Mouse (Mus musculus): ENCODE results near the gene A530084C06Rik. TPM values are rescaled to one million over a fixed set of nuclear protein-coding genes. Genes with fewer than 3 reads are reported as not detected.

The A530084C06Rik gene
- not detected in 2 replicates for polyA plus RNA-seq (2014; fragmentation: Nextera tagmentation; extraction: Ambion mirVana)

DNA sequence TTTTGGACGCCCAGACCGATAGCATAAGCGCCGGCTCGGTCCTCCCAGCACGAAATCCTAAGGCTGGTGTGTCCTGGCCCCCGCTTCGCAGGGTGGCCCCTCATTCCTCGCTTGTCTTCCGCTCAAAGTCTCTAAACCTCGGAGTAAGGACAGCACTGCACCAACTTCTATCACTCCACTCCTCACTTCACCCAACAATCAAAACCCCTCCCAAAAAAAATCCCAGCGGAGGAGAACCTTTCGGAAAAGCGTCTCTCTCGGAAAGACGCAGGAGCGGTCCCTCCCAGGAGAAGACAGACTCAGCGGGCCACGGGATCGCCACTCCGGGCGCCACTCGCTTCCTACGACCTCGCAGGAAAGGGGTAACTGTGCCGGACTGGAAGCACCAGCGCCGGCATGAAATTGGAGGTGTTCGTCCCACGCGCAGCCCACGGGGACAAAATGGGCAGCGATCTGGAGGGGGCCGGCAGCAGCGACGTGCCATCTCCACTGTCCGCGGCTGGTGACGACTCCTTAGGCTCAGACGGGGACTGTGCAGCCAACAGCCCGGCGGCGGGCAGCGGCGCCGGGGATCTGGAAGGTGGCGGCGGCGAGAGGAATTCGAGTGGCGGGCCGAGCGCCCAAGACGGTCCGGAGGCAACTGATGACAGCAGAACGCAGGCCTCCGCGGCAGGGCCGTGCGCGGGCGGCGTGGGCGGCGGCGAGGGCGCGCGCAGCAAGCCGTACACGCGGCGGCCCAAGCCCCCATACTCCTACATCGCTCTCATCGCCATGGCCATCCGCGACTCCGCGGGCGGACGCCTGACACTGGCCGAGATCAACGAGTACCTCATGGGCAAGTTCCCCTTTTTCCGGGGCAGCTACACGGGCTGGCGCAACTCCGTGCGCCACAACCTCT is at the start of gene A530084C06Rik:
TSS of gene A530084C06Rik (minus strand) at position 813 of the 898 bp plus-strand sequence.
- ATAC-seq (ENCODE audit: low FRiP score, low TSS enrichment), result peak; percentile 55
- no peaks in the 10 kb centered on the region for H3K36me3 ChIP-seq (ENCODE audit: control insufficient read depth, insufficient read depth, low read length)
- peak within 1 kb of the TSS; percentile 99 for H3K4me2 ChIP-seq (replicated peaks; ENCODE audit: low read depth, low read length)
- H3K4me1 ChIP-seq (ENCODE audit: control insufficient read depth, insufficient read depth, low read length), result peaks cover 18% of the 10 kb centered on the region; the same call in 1 of the 2 replicates
- H3K9ac ChIP-seq (ENCODE audit: low read depth, low read length), result peak within 1 kb of the TSS; percentile 50
- H3K9me3 ChIP-seq (ENCODE audit: control insufficient read depth, low read length), result no peaks in the 10 kb centered on the region
- peaks cover 97% of the 10 kb centered on the region for H3K27me3 ChIP-seq (ENCODE audit: control insufficient read depth, insufficient read depth, low read length)
- under 1% methylated on average over 87 of the region's 88 CpGs for WGBS
- H3K4me3 ChIP-seq (ENCODE audit: low read length), result peak within 1 kb of the TSS; percentile 62
- no peak within 1 kb of the TSS for H3K27ac ChIP-seq (ENCODE audit: low read depth, low read length)

DNA sequence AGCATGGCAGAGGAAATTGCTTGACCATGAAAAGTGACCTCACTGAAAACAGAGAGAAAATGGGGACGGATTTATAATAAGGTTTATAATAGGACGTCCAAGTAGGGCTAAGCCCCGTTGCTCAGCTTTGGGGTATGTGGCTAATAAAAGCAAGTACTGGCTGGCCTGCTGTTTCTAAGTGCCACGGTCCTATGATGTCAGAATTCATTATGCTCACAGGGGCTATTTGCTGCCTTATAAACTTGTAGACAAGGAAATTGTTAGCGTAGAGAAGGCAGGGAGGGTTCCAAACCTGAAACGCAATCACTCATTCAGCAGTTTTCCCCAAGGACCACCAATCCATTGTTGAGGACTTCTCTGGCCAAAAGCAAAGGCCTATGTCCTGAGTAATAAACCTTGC is 44.8 kb upstream of the A530084C06Rik start:
- no peak overlapping the region for H3K4me2 ChIP-seq (replicated peaks; ENCODE audit: low read depth, low read length)
- H3K9me3 ChIP-seq (ENCODE audit: control insufficient read depth, low read length), result no peaks in the 10 kb centered on the region
- no peaks in the 10 kb centered on the region for H3K4me1 ChIP-seq (ENCODE audit: control insufficient read depth, insufficient read depth, low read length)
- H3K36me3 ChIP-seq (ENCODE audit: control insufficient read depth, insufficient read depth, low read length), result no peaks in the 10 kb centered on the region
- H3K27ac ChIP-seq (ENCODE audit: low read depth, low read length), result no peak overlapping the region
- no peak overlapping the region for H3K9ac ChIP-seq (ENCODE audit: low read depth, low read length)
- no peak overlapping the region for H3K4me3 ChIP-seq (ENCODE audit: low read length)
- 75% methylated on average over 6 of the region's 6 CpGs for WGBS
- ATAC-seq (ENCODE audit: low FRiP score, low TSS enrichment), result no peak
- 0 out of 2 replicates have a peak, but pooled peaks cover 3% of the 10 kb centered on the region for H3K27me3 ChIP-seq (ENCODE audit: control insufficient read depth, insufficient read depth, low read length)

DNA sequence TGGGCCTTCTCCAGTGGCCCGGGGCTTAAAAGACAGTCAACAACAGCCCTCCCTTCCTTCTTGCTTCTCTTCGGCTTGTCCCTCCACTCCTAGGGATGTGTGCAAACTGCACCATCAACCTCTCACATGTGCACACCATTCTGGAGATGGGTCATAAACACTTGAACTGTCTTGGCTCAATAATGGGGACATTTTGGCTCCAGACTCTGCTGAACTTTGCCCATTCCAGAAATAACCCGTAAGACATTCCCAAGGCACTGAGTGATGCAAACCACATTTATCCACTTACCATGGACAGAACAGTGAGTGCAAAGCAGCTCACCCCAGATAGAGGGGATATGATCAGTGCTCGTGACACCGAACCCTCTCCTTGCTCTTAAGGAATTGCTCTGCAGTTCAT is 40.4 kb upstream of the A530084C06Rik start:
- Histone ChIP-seq H3K27ac (ENCODE audit: low read depth, low read length) (no peak overlapping the region), H3K4me1 (ENCODE audit: control insufficient read depth, insufficient read depth, low read length) (no peaks in the 10 kb centered on the region), H3K4me2 (replicated peaks; ENCODE audit: low read depth, low read length) (no peak overlapping the region), H3K9me3 (ENCODE audit: control insufficient read depth, low read length) (no peaks in the 10 kb centered on the region), H3K27me3 (ENCODE audit: control insufficient read depth, insufficient read depth, low read length) (no peaks in the 10 kb centered on the region), H3K9ac (ENCODE audit: low read depth, low read length) (no peak overlapping the region), H3K36me3 (ENCODE audit: control insufficient read depth, insufficient read depth, low read length) (no peaks in the 10 kb centered on the region), H3K4me3 (ENCODE audit: low read length) (no peak overlapping the region)
- WGBS, result 84% methylated on average over 5 of the region's 5 CpGs
- no peak for ATAC-seq (ENCODE audit: low FRiP score, low TSS enrichment)

DNA sequence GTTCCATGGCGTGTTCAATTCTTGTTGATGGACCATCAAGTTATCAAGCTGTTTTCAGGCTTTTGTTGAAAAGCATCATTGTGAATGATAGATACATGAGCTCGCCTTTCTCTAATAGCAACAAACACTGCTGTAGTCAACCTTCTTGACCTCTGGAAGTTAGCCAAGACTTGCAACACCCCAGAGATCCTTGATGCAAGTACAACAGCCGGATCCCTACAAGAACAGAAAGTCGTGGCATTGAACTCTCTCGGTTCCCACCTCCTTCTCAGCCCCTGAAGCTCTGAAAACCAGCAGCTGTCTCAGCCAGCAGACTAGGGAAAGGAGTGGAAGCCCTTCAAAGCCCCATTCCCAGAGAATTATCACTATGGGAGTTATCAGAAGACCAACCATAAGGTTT is 28.2 kb upstream of the A530084C06Rik start:
- Histone ChIP-seq H3K4me2 (replicated peaks; ENCODE audit: low read depth, low read length) (no peak overlapping the region), H3K4me3 (ENCODE audit: low read length) (no peak overlapping the region), H3K4me1 (ENCODE audit: control insufficient read depth, insufficient read depth, low read length) (no peaks in the 10 kb centered on the region), H3K9me3 (ENCODE audit: control insufficient read depth, low read length) (no peaks in the 10 kb centered on the region), H3K27me3 (ENCODE audit: control insufficient read depth, insufficient read depth, low read length) (no peaks in the 10 kb centered on the region), H3K27ac (ENCODE audit: low read depth, low read length) (no peak overlapping the region), H3K36me3 (ENCODE audit: control insufficient read depth, insufficient read depth, low read length) (no peaks in the 10 kb centered on the region), H3K9ac (ENCODE audit: low read depth, low read length) (no peak overlapping the region)
- ATAC-seq (ENCODE audit: low FRiP score, low TSS enrichment), result no peak
- 60% methylated on average over 5 of the region's 5 CpGs for WGBS

DNA sequence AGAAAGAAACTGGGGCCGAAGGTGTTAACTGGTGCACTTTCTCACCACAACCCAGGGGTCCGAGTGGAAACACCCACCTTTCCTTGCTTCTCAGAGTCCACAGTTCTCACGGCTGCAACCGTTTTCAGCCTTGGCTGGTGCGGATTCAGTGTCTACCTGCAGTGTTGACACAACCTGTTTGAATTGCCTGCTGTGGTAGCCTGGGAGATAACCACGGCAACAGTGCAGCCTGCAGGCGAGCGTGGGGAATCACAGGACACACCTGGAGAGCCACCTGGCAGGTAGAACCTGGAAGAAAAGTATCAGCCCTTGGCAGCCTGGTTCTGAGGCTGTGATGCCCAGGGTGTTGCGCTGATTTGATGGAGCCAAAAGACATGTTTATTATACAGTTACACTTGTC is 20.7 kb upstream of the A530084C06Rik start:
- no peaks in the 10 kb centered on the region for H3K9me3 ChIP-seq (ENCODE audit: control insufficient read depth, low read length)
- H3K4me3 ChIP-seq (ENCODE audit: low read length), result no peak overlapping the region
- no peaks in the 10 kb centered on the region; the same call in 1 of the 2 replicates for H3K27me3 ChIP-seq (ENCODE audit: control insufficient read depth, insufficient read depth, low read length)
- H3K4me1 ChIP-seq (ENCODE audit: control insufficient read depth, insufficient read depth, low read length), result no peaks in the 10 kb centered on the region
- no peak; the same call in 1 of the 2 replicates for ATAC-seq (ENCODE audit: low FRiP score, low TSS enrichment)
- no peaks in the 10 kb centered on the region for H3K36me3 ChIP-seq (ENCODE audit: control insufficient read depth, insufficient read depth, low read length)
- no peak overlapping the region for H3K27ac ChIP-seq (ENCODE audit: low read depth, low read length)
- WGBS, result 65% methylated on average over 9 of the region's 9 CpGs
- H3K4me2 ChIP-seq (replicated peaks; ENCODE audit: low read depth, low read length), result no peak overlapping the region
- H3K9ac ChIP-seq (ENCODE audit: low read depth, low read length), result no peak overlapping the region

DNA sequence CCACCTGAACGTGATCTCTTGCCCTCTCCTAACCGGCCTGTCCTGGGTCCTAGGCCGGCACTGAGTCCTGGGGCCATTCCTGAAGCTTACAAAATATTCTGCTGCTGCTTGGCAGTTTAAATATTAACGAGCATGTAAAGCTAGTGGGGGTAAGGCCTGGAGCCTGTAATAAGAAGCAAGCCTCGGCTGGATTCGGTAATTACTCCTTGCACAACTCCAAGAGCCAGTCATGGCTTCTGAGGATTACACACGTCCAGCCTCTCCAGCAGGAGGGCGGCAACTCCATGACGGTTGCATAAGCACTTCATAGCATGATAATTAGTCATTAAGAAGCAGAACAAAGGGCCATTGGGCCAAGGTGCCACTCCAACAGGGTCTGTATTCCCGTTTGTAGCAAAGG is 19.3 kb upstream of the A530084C06Rik start:
- no peaks in the 10 kb centered on the region for H3K9me3 ChIP-seq (ENCODE audit: control insufficient read depth, low read length)
- no peaks in the 10 kb centered on the region for H3K4me1 ChIP-seq (ENCODE audit: control insufficient read depth, insufficient read depth, low read length)
- peak; percentile 46; the same call in 1 of the 2 replicates for ATAC-seq (ENCODE audit: low FRiP score, low TSS enrichment)
- H3K27me3 ChIP-seq (ENCODE audit: control insufficient read depth, insufficient read depth, low read length), result no peaks in the 10 kb centered on the region; the same call in 1 of the 2 replicates
- H3K36me3 ChIP-seq (ENCODE audit: control insufficient read depth, insufficient read depth, low read length), result no peaks in the 10 kb centered on the region
- H3K4me3 ChIP-seq (ENCODE audit: low read length), result no peak overlapping the region
- no peak overlapping the region for H3K4me2 ChIP-seq (replicated peaks; ENCODE audit: low read depth, low read length)
- 52% methylated on average over 10 of the region's 10 CpGs for WGBS
- no peak overlapping the region for H3K9ac ChIP-seq (ENCODE audit: low read depth, low read length)
- H3K27ac ChIP-seq (ENCODE audit: low read depth, low read length), result no peak overlapping the region

DNA sequence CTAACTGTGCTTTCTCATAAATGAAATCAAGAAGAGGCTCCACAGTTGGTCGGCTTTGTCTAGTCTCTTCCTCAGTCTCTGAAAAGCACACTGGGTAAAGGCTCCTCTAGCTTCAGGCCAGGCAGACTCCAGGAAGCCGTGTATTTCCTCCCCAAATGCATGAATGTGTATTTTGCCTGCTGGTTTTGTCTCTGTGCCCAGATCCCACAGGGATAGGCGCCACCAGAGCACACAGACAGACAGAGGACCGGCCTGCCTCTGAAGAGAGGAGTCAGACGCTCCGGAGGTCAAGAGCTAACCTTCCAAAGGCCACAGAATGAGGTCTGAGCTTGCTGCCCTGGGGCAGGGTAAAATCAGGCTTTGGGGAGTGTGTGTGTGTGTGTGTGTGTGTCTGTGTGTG is 18.4 kb upstream of the A530084C06Rik start:
- H3K4me3 ChIP-seq (ENCODE audit: low read length), result no peak overlapping the region
- WGBS, result 17% methylated on average over 6 of the region's 6 CpGs
- no peaks in the 10 kb centered on the region; the same call in 1 of the 2 replicates for H3K27me3 ChIP-seq (ENCODE audit: control insufficient read depth, insufficient read depth, low read length)
- no peaks in the 10 kb centered on the region for H3K9me3 ChIP-seq (ENCODE audit: control insufficient read depth, low read length)
- no peaks in the 10 kb centered on the region for H3K4me1 ChIP-seq (ENCODE audit: control insufficient read depth, insufficient read depth, low read length)
- H3K9ac ChIP-seq (ENCODE audit: low read depth, low read length), result no peak overlapping the region
- H3K36me3 ChIP-seq (ENCODE audit: control insufficient read depth, insufficient read depth, low read length), result no peaks in the 10 kb centered on the region
- ATAC-seq (ENCODE audit: low FRiP score, low TSS enrichment), result no peak
- H3K4me2 ChIP-seq (replicated peaks; ENCODE audit: low read depth, low read length), result no peak overlapping the region
- H3K27ac ChIP-seq (ENCODE audit: low read depth, low read length), result no peak overlapping the region

DNA sequence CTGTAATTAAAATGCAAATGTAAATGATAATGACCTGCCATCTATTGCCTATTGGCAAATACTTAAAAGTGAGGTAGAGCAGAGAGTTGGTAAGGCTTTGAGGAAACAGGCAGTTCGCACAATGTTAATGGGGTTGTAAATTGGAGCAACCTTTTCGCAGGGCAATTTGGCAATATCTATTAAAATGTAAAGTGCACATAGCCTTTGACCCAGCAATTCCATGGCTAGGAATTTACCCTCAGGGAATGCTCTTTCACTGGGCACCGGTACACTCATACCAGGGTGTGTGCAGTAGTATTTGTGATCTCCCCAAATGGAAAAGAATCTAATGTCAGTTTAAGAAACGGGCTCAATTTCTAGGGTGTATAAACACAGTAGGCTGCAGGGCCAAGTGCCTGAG is 17.6 kb upstream of the A530084C06Rik start:
- WGBS, result 26% methylated on average over 4 of the region's 4 CpGs
- H3K4me3 ChIP-seq (ENCODE audit: low read length), result no peak overlapping the region

DNA sequence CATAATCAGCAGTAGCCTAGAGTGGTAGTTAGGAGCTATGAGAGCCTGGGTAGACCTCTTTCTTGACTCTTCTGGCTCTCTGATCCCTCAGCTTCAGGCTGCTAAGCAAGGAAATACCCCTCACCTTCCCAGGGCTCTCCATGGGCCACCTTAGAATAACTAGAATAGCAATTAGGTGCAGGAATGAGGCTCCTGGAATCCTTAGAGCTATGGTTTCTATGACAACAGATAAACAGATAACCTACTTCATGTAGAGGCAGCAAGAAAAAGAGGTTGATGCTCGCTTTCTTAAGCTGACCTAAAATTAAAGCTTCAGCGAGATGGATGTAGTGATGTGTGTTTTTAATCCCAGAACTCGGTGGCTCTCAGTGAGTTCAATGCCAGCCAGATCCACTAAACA is 15.5 kb upstream of the A530084C06Rik start:
- H3K4me1 ChIP-seq (ENCODE audit: control insufficient read depth, insufficient read depth, low read length), result no peaks in the 10 kb centered on the region
- no peak overlapping the region for H3K4me3 ChIP-seq (ENCODE audit: low read length)
- no peaks in the 10 kb centered on the region for H3K36me3 ChIP-seq (ENCODE audit: control insufficient read depth, insufficient read depth, low read length)
- no peaks in the 10 kb centered on the region for H3K9me3 ChIP-seq (ENCODE audit: control insufficient read depth, low read length)
- H3K27ac ChIP-seq (ENCODE audit: low read depth, low read length), result no peak overlapping the region
- H3K9ac ChIP-seq (ENCODE audit: low read depth, low read length), result no peak overlapping the region
- no peaks in the 10 kb centered on the region; the same call in none of the 2 replicates for H3K27me3 ChIP-seq (ENCODE audit: control insufficient read depth, insufficient read depth, low read length)
- no peak for ATAC-seq (ENCODE audit: low FRiP score, low TSS enrichment)
- WGBS, result 79% methylated on average over 3 of the region's 3 CpGs
- H3K4me2 ChIP-seq (replicated peaks; ENCODE audit: low read depth, low read length), result no peak overlapping the region

More for the DNA sequence above, 17.6 kb upstream of the A530084C06Rik start:
- Histone ChIP-seq H3K27ac (ENCODE audit: low read depth, low read length) (no peak overlapping the region), H3K9me3 (ENCODE audit: control insufficient read depth, low read length) (no peaks in the 10 kb centered on the region), H3K27me3 (ENCODE audit: control insufficient read depth, insufficient read depth, low read length) (no peaks in the 10 kb centered on the region; the same call in 1 of the 2 replicates), H3K4me2 (replicated peaks; ENCODE audit: low read depth, low read length) (no peak overlapping the region), H3K4me1 (ENCODE audit: control insufficient read depth, insufficient read depth, low read length) (no peaks in the 10 kb centered on the region), H3K9ac (ENCODE audit: low read depth, low read length) (no peak overlapping the region), H3K36me3 (ENCODE audit: control insufficient read depth, insufficient read depth, low read length) (no peaks in the 10 kb centered on the region)
- no peak for ATAC-seq (ENCODE audit: low FRiP score, low TSS enrichment)

Data from kidney, embryonic 14.5 days (tissue).